Mouse (Mus musculus): Measurements from ENCODE around the gene Arhgap20. TPM values are rescaled to one million over a fixed set of nuclear protein-coding genes. Genes with fewer than 3 reads are reported as not detected.

Gene Arhgap20
- polyA plus RNA-seq, 1 experiment from 2014 or later, result 1.2 TPM

DNA sequence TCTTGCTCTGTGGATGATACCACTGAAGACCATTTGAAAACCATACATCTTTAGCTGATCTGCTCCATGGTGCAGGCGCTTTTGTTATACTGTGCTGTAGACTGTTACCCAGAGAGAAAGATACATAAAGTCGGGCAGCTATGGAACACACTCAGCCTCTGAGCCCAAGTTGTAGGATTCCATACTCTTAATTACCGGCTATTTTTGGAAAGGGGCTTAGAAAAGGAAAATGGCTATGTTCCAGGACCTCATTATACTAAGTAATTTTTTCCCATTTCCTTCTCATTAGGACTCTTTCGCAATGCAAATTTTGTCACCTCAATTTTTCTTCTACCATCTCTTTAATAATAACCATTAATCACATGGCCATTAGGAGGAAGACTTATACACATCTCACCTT lies 25.3 kb upstream of the Arhgap20 start:
- Histone ChIP-seq H3K9ac (ENCODE audit: low read depth, low read length) (no peak overlapping the region), H3K27me3 (ENCODE audit: insufficient read depth, low read length) (no peaks in the 10 kb centered on the region), H3K9me3 (replicated peaks; ENCODE audit: low read length) (no peaks in the 10 kb centered on the region), H3K36me3 (ENCODE audit: insufficient read depth, low read length) (no peaks in the 10 kb centered on the region), H3K4me2 (ENCODE audit: low read length) (no peak overlapping the region), H3K4me3 (replicated peaks; ENCODE audit: low read depth, low read length) (no peak overlapping the region), H3K4me1 (replicated peaks; ENCODE audit: insufficient read depth, low read length) (no peaks in the 10 kb centered on the region), H3K27ac (no peak overlapping the region)
- TF ChIP-seq CTCF (IDR thresholded peaks at IDR 0.05; ENCODE audit: low read depth), result no peak
- no peak for DNase-seq (ENCODE audit: low spot score)
- WGBS, result 88% methylated on average over 4 of the region's 4 CpGs
- no peak for ATAC-seq (replicated peaks; ENCODE audit: low FRiP score, low read depth)

DNA sequence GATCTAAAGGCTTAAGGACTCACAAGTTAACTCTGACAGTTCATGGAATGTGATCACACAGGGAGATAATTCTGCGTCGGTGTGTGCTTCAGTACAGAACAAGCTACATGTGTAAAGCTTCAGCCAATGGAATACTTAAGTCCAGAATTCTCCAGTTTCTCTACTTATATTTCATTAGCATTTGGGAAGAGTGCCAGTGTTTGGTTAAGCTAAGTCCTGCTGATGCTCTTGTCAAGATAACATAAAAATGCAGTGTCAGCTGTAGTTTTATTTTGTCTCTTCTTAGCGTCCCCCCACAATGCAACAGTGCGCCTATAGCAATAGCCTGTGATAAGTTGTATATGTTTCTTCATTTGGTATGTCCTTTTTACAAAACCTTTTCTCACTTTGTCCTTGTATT lies 15.0 kb upstream of the Arhgap20 start:
- H3K27ac ChIP-seq, result no peak overlapping the region
- H3K4me1 ChIP-seq (replicated peaks; ENCODE audit: insufficient read depth, low read length), result no peaks in the 10 kb centered on the region
- 28% methylated on average over 4 of the region's 4 CpGs for WGBS
- DNase-seq (ENCODE audit: low spot score) (peak; percentile 64), ATAC-seq (replicated peaks; ENCODE audit: low FRiP score, low read depth) (no peak)
- H3K36me3 ChIP-seq (ENCODE audit: insufficient read depth, low read length), result no peaks in the 10 kb centered on the region
- TF ChIP-seq CTCF (IDR thresholded peaks at IDR 0.05; ENCODE audit: low read depth), result no peak
- H3K9me3 ChIP-seq (replicated peaks; ENCODE audit: low read length), result no peaks in the 10 kb centered on the region
- no peak overlapping the region for H3K9ac ChIP-seq (ENCODE audit: low read depth, low read length)
- no peak overlapping the region for H3K4me2 ChIP-seq (ENCODE audit: low read length)
- no peaks in the 10 kb centered on the region for H3K27me3 ChIP-seq (ENCODE audit: insufficient read depth, low read length)
- H3K4me3 ChIP-seq (replicated peaks; ENCODE audit: low read depth, low read length), result no peak overlapping the region

DNA sequence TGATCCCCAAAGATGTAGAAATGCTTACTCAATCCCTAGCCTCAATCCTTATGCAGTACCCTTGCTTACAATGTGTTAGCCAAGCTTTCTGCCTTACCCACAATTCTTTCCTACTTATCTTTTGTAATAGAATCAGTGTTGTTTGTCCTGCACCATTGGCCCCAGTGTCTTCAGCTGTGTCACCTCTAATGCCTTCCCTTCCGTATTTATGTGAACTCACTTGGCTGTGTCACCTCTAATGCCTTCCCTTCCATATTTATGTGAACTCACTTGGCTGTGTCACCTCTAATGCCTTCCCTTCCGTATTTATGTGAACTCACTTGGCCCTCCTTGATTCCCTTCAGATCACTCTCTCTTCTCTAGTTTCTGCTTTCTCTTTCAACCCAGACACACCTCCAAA lies 4.1 kb upstream of the Arhgap20 start:
- Histone ChIP-seq H3K36me3 (ENCODE audit: insufficient read depth, low read length) (no peaks in the 10 kb centered on the region), H3K27me3 (ENCODE audit: insufficient read depth, low read length) (peaks cover 12% of the 10 kb centered on the region; the same call in 1 of the 2 replicates), H3K9me3 (replicated peaks; ENCODE audit: low read length) (no peaks in the 10 kb centered on the region), H3K27ac (no peak overlapping the region), H3K4me3 (replicated peaks; ENCODE audit: low read depth, low read length) (no peak overlapping the region), H3K9ac (ENCODE audit: low read depth, low read length) (no peak overlapping the region), H3K4me2 (ENCODE audit: low read length) (no peak overlapping the region), H3K4me1 (replicated peaks; ENCODE audit: insufficient read depth, low read length) (peaks cover 16% of the 10 kb centered on the region; the same call in 1 of the 2 replicates)
- DNase-seq (ENCODE audit: low spot score) (no peak), ATAC-seq (replicated peaks; ENCODE audit: low FRiP score, low read depth) (no peak)
- no peak for TF ChIP-seq CTCF (IDR thresholded peaks at IDR 0.05; ENCODE audit: low read depth)
- WGBS, result 29% methylated on average over 2 of the region's 2 CpGs

DNA sequence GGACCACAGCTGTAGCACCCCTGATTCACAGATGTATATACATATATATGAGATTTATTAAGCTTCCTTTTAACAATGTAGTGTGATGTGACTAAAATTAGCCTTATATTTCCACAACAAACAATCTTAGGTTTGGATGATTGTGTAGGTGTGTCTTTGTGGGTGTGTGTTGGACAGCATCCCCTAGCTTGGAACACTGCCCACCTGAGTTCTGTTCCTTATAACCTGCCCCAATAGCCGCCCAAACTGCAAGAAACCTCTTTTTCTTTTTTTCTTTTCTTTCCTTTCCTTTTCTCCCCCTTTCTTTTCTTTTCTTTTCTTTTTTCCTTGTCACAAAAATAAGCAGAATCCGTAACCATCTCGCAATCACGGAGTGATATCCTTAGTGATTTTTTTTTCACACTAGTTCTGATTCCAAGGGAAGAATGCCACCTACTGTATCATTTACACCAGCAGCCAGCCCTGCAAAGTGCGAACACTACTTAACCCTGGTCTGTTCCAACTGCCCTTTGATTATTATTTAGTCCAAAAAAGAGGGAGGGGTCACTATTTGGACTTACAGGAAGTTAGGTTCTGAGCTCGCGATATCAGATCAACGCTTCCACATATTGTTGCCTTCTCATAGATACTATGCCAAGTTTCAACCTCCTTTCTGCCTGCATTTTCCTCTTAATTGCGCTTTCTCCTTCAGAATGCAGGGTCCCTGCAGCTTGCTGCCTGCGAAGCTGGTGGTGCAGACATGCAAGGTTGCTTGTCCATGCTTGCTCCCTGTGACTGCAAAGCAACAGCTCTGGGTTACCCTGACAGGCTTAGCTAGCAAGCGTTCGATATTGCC lies 879 bp upstream of the Arhgap20 start:
- Histone ChIP-seq H3K9me3 (replicated peaks; ENCODE audit: low read length) (no peaks in the 10 kb centered on the region), H3K27ac (no peak overlapping the region)

DNA sequence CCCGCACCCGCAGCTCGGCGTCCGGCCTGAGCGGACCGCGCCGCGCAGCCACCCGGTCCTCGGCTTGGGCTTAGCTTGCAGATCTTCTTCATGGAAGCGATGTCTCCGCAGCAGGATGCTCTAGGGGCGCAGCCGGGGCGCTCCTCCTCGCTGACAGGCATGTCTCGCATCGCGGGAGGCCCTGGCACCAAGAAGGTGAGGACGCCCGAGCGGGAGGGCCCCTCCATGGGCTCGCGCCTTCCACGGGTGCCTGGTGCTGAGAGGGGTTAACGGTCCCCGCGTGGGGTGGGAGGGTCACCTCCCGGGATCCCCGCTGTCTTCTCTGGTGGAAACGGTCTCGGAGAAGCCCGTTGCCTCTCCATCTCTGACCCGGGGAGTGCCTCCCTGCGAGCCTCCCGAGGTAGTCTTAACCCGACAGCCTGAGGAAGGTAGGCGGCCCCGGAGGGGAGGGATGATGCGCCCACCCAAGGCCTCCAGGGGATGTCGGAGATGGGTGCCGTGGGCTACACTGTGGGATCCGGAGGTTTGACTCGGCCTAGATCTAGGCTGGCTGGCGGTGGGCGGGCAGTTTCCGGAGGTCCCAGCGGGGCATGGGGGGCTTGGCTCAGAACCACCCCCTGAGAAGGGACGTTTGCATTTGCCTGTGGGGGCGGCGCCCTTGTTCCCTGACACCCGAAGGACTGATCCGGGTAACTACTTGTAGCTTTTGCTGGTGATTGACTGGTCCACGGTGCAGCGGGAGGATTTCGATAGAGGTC lies 459 bp downstream of the Arhgap20 start:
- H3K9me3 ChIP-seq (replicated peaks; ENCODE audit: low read length), result no peaks in the 10 kb centered on the region
- H3K4me3 ChIP-seq (replicated peaks; ENCODE audit: low read depth, low read length), result peak overlapping the region; percentile 66
- peak overlapping the region; percentile 53; the same call in 1 of the 2 replicates for H3K9ac ChIP-seq (ENCODE audit: low read depth, low read length)
- WGBS, result 2% methylated on average over 45 of the region's 58 CpGs
- H3K4me1 ChIP-seq (replicated peaks; ENCODE audit: insufficient read depth, low read length), result peaks cover 18% of the 10 kb centered on the region; the same call in 1 of the 2 replicates
- DNase-seq (ENCODE audit: low spot score) (no peak), ATAC-seq (replicated peaks; ENCODE audit: low FRiP score, low read depth) (peak; percentile 41; the same call in 1 of the 2 replicates)
- no peak overlapping the region for H3K27ac ChIP-seq
- H3K36me3 ChIP-seq (ENCODE audit: insufficient read depth, low read length), result no peaks in the 10 kb centered on the region
- no peak for TF ChIP-seq CTCF (IDR thresholded peaks at IDR 0.05; ENCODE audit: low read depth)
- peak overlapping the region; percentile 98 for H3K4me2 ChIP-seq (ENCODE audit: low read length)
- H3K27me3 ChIP-seq (ENCODE audit: insufficient read depth, low read length), result peaks cover 12% of the 10 kb centered on the region; the same call in 1 of the 2 replicates

More for the DNA sequence above, 879 bp upstream of the Arhgap20 start:
- Histone ChIP-seq H3K27me3 (ENCODE audit: insufficient read depth, low read length) (peaks cover 12% of the 10 kb centered on the region; the same call in 1 of the 2 replicates), H3K9ac (ENCODE audit: low read depth, low read length) (peak overlapping the region; percentile 53; the same call in 1 of the 2 replicates), H3K36me3 (ENCODE audit: insufficient read depth, low read length) (no peaks in the 10 kb centered on the region), H3K4me3 (replicated peaks; ENCODE audit: low read depth, low read length) (peak overlapping the region; percentile 66), H3K4me2 (ENCODE audit: low read length) (peak overlapping the region; percentile 98), H3K4me1 (replicated peaks; ENCODE audit: insufficient read depth, low read length) (peaks cover 18% of the 10 kb centered on the region; the same call in 1 of the 2 replicates)
- peak; percentile 62 for DNase-seq (ENCODE audit: low spot score)
- 0 out of 2 replicates have a peak, but pooled peaks have one; percentile 6 for ATAC-seq (replicated peaks; ENCODE audit: low FRiP score, low read depth)
- 4% methylated on average over 12 of the region's 12 CpGs for WGBS
- TF ChIP-seq CTCF (IDR thresholded peaks at IDR 0.05; ENCODE audit: low read depth), result peak; percentile 48

Measured in kidney, postnatal 0 days (tissue).